Mouse (Mus musculus): ENCODE results near the gene Ugt1a8.

Ugt1a8 gene

GRCm38 (mm10) chr1:88238771-88239170, 151.2 kb downstream of the Ugt1a8 start:
- DNase-seq, result no peak

GRCm38 (mm10) chr1:88240072-88240471, 152.5 kb downstream of the Ugt1a8 start:
- DNase-seq, result no peak

GRCm38 (mm10) chr1:88240579-88240978, 153.0 kb downstream of the Ugt1a8 start:
- no peak for DNase-seq

GRCm38 (mm10) chr1:88243861-88244260, 156.2 kb downstream of the Ugt1a8 start:
- no peak for DNase-seq

GRCm38 (mm10) chr1:88245881-88246280, 158.3 kb downstream of the Ugt1a8 start:
- DNase-seq, result no peak

GRCm38 (mm10) chr1:88246386-88246785, 158.8 kb downstream of the Ugt1a8 start:
- no peak for DNase-seq

GRCm38 (mm10) chr1:88247660-88248059, 160.0 kb downstream of the Ugt1a8 start:
- no peak for DNase-seq

- no peak for DNase-seq
Observed at GRCm38 (mm10) chr1:88248658-88249057, 161.0 kb downstream of the Ugt1a8 start.

GRCm38 (mm10) chr1:88249596-88249995, 162.0 kb downstream of the Ugt1a8 start:
- no peak for DNase-seq

- no peak for DNase-seq
Observed at GRCm38 (mm10) chr1:88250023-88250422, 162.4 kb downstream of the Ugt1a8 start.

GRCm38 (mm10) chr1:88253106-88253505, 165.5 kb downstream of the Ugt1a8 start:
- no peak for DNase-seq

- DNase-seq, result no peak
Observed at GRCm38 (mm10) chr1:88253540-88253939, 165.9 kb downstream of the Ugt1a8 start.

- DNase-seq, result no peak
Observed at GRCm38 (mm10) chr1:88254793-88255465, 167.3 kb downstream of the Ugt1a8 start.

- DNase-seq, result no peak
Observed at GRCm38 (mm10) chr1:88255466-88255857, 167.8 kb downstream of the Ugt1a8 start.

GRCm38 (mm10) chr1:88255989-88256754, 168.6 kb downstream of the Ugt1a8 start:
- no peak for DNase-seq

- DNase-seq, result no peak
Observed at GRCm38 (mm10) chr1:88256886-88257663, 169.5 kb downstream of the Ugt1a8 start.

- DNase-seq, result no peak
Observed at GRCm38 (mm10) chr1:88257681-88258080, 170.1 kb downstream of the Ugt1a8 start.

- DNase-seq, result no peak
Observed at GRCm38 (mm10) chr1:88258361-88258760, 170.7 kb downstream of the Ugt1a8 start.

- DNase-seq, result peak in 1 of 2 experiments; percentile 47
Observed at GRCm38 (mm10) chr1:88258881-88259642, 171.4 kb downstream of the Ugt1a8 start.

- no peak for DNase-seq
Observed at GRCm38 (mm10) chr1:88259643-88260024, 172.0 kb downstream of the Ugt1a8 start.

GRCm38 (mm10) chr1:88260114-88260513, 172.5 kb downstream of the Ugt1a8 start:
- DNase-seq, result peak; percentile 74 to 79

GRCm38 (mm10) chr1:88260604-88261377, 173.2 kb downstream of the Ugt1a8 start:
- DNase-seq, result no peak
